Mouse (Mus musculus): Measurements from ENCODE around the gene Ctla4.

- TF ChIP-seq POLR2A (IDR thresholded peaks at IDR 0.05; ENCODE audit: insufficient read length, low read depth) (no peak), MYOD1 (IDR thresholded peaks at IDR 0.05; ENCODE audit: control insufficient read depth in 1 of 3, insufficient read length in 2 of 3, low read depth in 2 of 3) (no peak), USF1 (IDR thresholded peaks at IDR 0.05; ENCODE audit: low read depth) (no peak), MAX (IDR thresholded peaks at IDR 0.05; ENCODE audit: low read depth) (no peak), TCF12 (IDR thresholded peaks at IDR 0.05; ENCODE audit: insufficient read depth, poor library complexity, severe bottlenecking) (no peak), POLR2AphosphoS2 (IDR thresholded peaks at IDR 0.05; ENCODE audit: insufficient read length, low read depth) (no peak), MYOG (IDR thresholded peaks at IDR 0.05; ENCODE audit: control insufficient read depth in 1 of 3, insufficient read depth in 1 of 3, insufficient read length in 2 of 3, low read depth in 2 of 3) (no peak), E2F4 (IDR thresholded peaks at IDR 0.05; ENCODE audit: insufficient read depth) (no peak), SRF (IDR thresholded peaks at IDR 0.05; ENCODE audit: control insufficient read depth, insufficient read length, low read depth) (no peak)
Observed at GRCm38 (mm10) chr1:60902547-60902946, 15.7 kb downstream of the Ctla4 start.
